Mouse (Mus musculus) small intestine, adult 2 months (tissue): Measurements from ENCODE around the gene Asna1. TPM values are rescaled to one million over a fixed set of nuclear protein-coding genes. Genes with fewer than 3 reads are reported as not detected.

Experiments used
- H3K27ac ChIP-seq: fragments of 200-500 bp; 2 replicates; pipeline ENCODE4 v1.5.1; 2012; ENCODE audit warnings: low read depth, low read length, control low read depth, inconsistent platforms; ENCODE audit not compliant: insufficient read depth
- H3K27me3 ChIP-seq: fragments of 200-500 bp; 2 replicates; pipeline ENCODE4 v1.6.1; 2012; ENCODE audit warnings: mild to moderate bottlenecking, moderate library complexity, low read length, inconsistent platforms; ENCODE audit not compliant: control insufficient read depth, insufficient read depth
- H3K36me3 ChIP-seq: fragments of 200-500 bp; 2 replicates; pipeline ENCODE4 v1.6.1; 2012; ENCODE audit warnings: mild to moderate bottlenecking, low read length, control low read depth, inconsistent platforms; ENCODE audit not compliant: control insufficient read depth, insufficient read depth
- H3K4me1 ChIP-seq: fragments of 200-500 bp; 2 replicates; pipeline ENCODE4 v1.6.1; 2012; ENCODE audit warnings: low read length, inconsistent platforms, mixed read lengths; ENCODE audit not compliant: control insufficient read depth, insufficient read depth, insufficient read length
- H3K4me3 ChIP-seq: fragments of 200-500 bp; 2 replicates; pipeline ENCODE4 v1.5.1; 2012; ENCODE audit warnings: low read depth, mild to moderate bottlenecking, control low read depth, inconsistent platforms, low read length, moderate library complexity
- CTCF ChIP-seq: fragments of 200-500 bp; IDR thresholded peaks from 2 replicates; pipeline ENCODE4 v1.5.1; 2012; ENCODE audit warnings: low read depth, mild to moderate bottlenecking, control low read depth, inconsistent platforms, low read length, moderate library complexity, mixed read lengths; ENCODE audit not compliant: insufficient replicate concordance, insufficient read length; ENCODE audit errors: extremely low read depth
- POLR2A ChIP-seq: fragments of 200-500 bp; IDR thresholded peaks from 2 replicates; pipeline ENCODE4 v1.6.1; 2012; ENCODE audit warnings: low read depth, mild to moderate bottlenecking, control low read depth, inconsistent platforms, low read length, moderate library complexity
- WGBS: fragments of 180-500 bp; shearing (Covaris S2); methylation state at CpG from one replicate; pipeline ENCODE4 v1.1.7; 2018; 5-methylcytosine and 5-hydroxymethylcytosine counted together
- polyA plus RNA-seq: library from polyadenylated mRNA; depleted of rRNA; stranded (reverse); fragments of >200 nt; gene quantifications from 2 replicates; pipeline ENCODE4 v1.2.3, GENCODE M21; 2012

Gene Asna1
- polyA plus RNA-seq, 1 experiment, result 128 TPM

- Histone ChIP-seq H3K4me1 (peaks cover 55% of the 10 kb centered on the region), H3K36me3 (no peaks in the 10 kb centered on the region), H3K27me3 (no peaks in the 10 kb centered on the region), H3K4me3 (peak overlapping the region; percentile 64), H3K27ac (peak overlapping the region; percentile 80)
- WGBS, result 2% methylated on average over 16 of the region's 16 CpGs
- TF ChIP-seq POLR2A (no peak), CTCF (no peak)
Measured at GRCm38 (mm10) chr8:84984294-84985048, 40.6 kb downstream of the Asna1 start.

DNA sequence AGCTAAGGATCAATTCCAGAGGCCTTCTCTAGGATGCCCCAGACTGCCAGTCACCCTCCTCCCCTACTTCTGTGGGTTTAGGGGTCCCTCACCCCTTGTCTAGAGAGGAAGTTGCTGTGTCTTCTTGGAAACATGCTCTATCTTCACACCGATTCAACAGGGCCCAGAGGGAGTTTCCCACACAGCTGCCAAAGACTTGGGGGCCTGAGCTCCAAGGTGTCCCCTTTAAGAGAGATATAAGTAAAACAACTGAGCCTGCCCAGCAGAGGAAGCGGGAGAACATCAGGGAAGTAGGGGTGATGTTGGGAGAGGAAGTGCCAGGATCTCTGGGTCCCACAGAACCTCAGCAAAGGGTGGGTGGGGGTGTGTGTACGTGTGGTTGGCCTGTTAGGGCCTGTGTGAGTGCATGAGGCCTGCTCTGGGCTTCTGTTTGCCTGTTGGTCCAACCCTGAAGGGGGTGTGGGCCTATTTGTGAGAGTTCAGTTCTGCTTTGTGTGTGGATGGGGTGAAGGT lies 42.5 kb downstream of the Asna1 start:
- peak overlapping the region; percentile 25 for H3K4me3 ChIP-seq

GRCm38 (mm10) chr8:84981644-84982498 lies 43.2 kb downstream of the Asna1 start:
- TF ChIP-seq CTCF, result no peak
- no peak; the same call in 1 of the 2 replicates for TF ChIP-seq POLR2A
- peaks cover 47% of the 10 kb centered on the region for H3K4me1 ChIP-seq
- no peaks in the 10 kb centered on the region for H3K27me3 ChIP-seq
- H3K36me3 ChIP-seq, result no peaks in the 10 kb centered on the region
- H3K4me3 ChIP-seq, result peak overlapping the region; percentile 25
- H3K27ac ChIP-seq, result peak overlapping the region; percentile 99
- 30% methylated on average over 15 of the region's 15 CpGs for WGBS

More for the DNA sequence above, 42.5 kb downstream of the Asna1 start:
- TF ChIP-seq POLR2A (no peak), CTCF (no peak)
- no peaks in the 10 kb centered on the region for H3K27me3 ChIP-seq
- H3K4me1 ChIP-seq, result peaks cover 49% of the 10 kb centered on the region
- no peaks in the 10 kb centered on the region for H3K36me3 ChIP-seq
- H3K27ac ChIP-seq, result peak overlapping the region; percentile 99
- WGBS, result 36% methylated on average over 3 of the region's 3 CpGs

DNA sequence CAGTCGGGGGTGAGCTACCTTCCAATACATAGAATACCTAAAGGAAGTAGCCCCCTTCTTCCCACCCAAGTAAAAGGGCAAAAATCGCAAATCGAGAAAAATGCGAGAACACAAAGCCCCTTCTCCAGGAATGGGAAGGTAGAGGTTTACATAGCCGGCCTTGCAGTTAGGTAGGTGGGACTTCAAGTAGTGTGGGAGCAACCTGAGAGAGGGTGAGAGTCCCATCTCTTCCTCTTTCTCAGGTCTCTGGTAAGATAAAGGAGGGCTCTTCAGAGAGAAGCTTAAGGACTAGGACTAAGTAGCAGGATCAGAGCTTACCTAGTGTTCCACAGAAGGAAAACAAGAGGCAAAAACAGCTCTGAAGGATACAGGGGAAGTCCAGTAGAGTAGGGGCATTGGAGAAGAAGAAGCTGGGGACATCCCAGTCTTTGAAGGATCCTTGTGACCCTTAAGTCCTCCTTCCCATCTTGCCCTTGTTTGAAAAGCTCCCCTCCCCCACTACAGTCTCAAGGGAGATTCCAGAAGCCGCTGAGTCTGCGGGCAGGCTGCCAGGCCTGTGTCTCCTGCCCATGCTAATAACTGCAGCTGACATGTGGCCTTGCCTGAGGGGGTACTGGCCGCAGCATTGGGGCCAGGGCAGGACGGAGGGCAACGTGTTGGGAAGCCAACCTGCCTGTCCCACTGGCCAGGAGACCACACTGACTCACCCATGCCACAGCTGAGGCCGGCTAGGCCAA lies 44.3 kb downstream of the Asna1 start:
- no peak for TF ChIP-seq CTCF
- TF ChIP-seq POLR2A, result no peak
- H3K4me1 ChIP-seq, result peaks cover 41% of the 10 kb centered on the region
- H3K4me3 ChIP-seq, result peak overlapping the region; percentile 67
- H3K27me3 ChIP-seq, result no peaks in the 10 kb centered on the region
- 9% methylated on average over 11 of the region's 11 CpGs for WGBS
- peak overlapping the region; percentile 99 for H3K27ac ChIP-seq
- H3K36me3 ChIP-seq, result no peaks in the 10 kb centered on the region

DNA sequence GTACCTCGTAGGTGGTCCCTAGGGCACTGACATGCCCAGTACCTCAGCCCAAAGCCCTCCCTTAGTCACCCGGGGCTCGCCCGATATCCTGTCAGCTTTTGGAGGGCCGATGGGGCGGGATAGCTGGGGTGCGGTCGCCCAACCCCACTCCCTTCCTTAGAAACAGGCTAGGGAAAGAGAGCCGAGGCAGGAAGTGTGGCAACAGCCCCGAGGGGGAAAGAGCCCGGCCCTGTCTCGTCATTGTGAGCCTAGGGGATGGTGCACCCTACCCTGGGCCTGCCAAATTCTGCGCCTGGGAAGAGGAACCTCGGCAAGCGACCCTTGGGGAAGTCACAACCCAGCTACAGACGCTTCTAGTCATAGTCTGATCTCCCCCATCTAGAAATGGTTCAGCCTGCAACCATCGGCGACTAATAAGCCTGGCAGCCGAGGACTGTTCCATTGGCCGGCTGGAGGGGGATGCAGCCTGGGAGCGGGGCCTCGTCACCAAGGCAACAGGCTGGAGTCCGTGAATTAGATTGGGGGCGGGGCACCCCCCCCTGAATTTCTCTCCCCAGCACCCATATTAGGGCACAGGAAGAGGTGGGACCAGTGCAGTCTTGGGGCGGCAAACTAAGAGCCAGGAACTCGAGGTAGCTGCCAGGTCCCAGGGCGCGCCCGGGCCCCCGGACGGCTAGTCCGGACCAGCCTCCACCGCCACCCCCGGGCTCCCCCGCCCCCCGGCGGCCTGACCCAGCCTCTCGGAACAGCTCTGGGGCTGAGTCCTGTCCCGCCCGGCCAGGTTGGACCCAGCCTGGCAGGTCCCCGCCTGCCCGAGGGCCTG lies 45.3 kb downstream of the Asna1 start:
- TF ChIP-seq POLR2A (peak; percentile 43; the same call in 1 of the 2 replicates), CTCF (no peak)
- H3K36me3 ChIP-seq, result no peaks in the 10 kb centered on the region
- H3K27ac ChIP-seq, result peak overlapping the region; percentile 99
- peak overlapping the region; percentile 67 for H3K4me3 ChIP-seq
- H3K27me3 ChIP-seq, result no peaks in the 10 kb centered on the region
- peaks cover 42% of the 10 kb centered on the region for H3K4me1 ChIP-seq
- WGBS, result under 1% methylated on average over 42 of the region's 42 CpGs

- Histone ChIP-seq H3K27me3 (no peaks in the 10 kb centered on the region), H3K27ac (peak within 1 kb of the TSS; percentile 99), H3K4me3 (peak within 1 kb of the TSS; percentile 92), H3K4me1 (peaks cover 32% of the 10 kb centered on the region), H3K36me3 (no peaks in the 10 kb centered on the region)
- TF ChIP-seq POLR2A, result peak; percentile 100
- no peak for TF ChIP-seq CTCF
- under 1% methylated on average over 63 of the region's 63 CpGs for WGBS
Measured at GRCm38 (mm10) chr8:84978248-84978940, 46.7 kb downstream of the Asna1 start, which contains the start of gene Junb. TSS of gene Junb (minus strand) at chr8:84978718.
